Mouse (Mus musculus): ENCODE measurements around the gene 2810408A11Rik.

Gene 2810408A11Rik

GRCm38 (mm10) chr11:69850754-69851153, 50.0 kb downstream of the 2810408A11Rik start:
- no peak for DNase-seq (ENCODE audit: low read depth, low spot score)

GRCm38 (mm10) chr11:69849884-69850283, 50.9 kb downstream of the 2810408A11Rik start:
- no peak for DNase-seq (ENCODE audit: low read depth, low spot score)

- no peak for DNase-seq (ENCODE audit: low read depth, low spot score)
Observed at GRCm38 (mm10) chr11:69849128-69849527, 51.7 kb downstream of the 2810408A11Rik start.

GRCm38 (mm10) chr11:69848021-69848420, 52.8 kb downstream of the 2810408A11Rik start:
- no peak for DNase-seq (ENCODE audit: low read depth, low spot score)
